Mouse (Mus musculus) heart, postnatal 4 days (tissue): Measurements from ENCODE around the gene Samd4b. TPM values are rescaled to one million over a fixed set of nuclear protein-coding genes. Genes with fewer than 3 reads are reported as not detected.

Experiments
- DNase-seq: peaks from one replicate; pipeline ENCODE4 v3.0.0; 2021
- microRNA-seq, 2 experiments: library from miRNA; unstranded; fragments of <30 nt; microRNA quantifications; one replicate each; pipeline ENCODE4 v1.2.0; 2021 to 2022
- total RNA-seq, 2 experiments: library from RNA; stranded (reverse); gene quantifications; 2 replicates each; pipeline ENCODE4 v1.2.3; 2021

The Samd4b gene
- total RNA-seq, 2 experiments from 2014 or later, result 49.2 to 50.5 TPM

DNA sequence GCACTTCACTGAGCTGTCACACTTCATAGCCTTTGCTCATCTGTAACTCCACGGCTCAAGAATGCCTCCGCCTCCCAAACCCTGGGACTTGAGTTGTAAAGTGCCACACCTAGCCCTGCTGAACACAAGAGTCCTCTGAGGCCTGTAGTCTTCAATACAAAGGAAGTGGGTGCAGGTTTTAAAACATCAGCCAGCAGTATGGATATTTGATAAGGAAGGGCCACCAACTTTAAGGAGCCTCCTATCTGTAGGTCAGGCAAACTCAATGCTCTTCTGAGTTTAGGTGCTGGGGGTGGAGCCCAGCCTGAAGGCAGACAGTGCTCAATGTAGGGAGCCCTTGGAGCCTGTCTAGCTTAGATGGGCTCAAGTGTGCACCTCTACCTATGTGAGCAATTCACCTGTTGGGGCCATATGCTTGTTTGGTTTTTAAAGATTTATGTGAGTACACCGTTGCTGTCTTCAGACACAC is 243.8 kb downstream of the Samd4b start:
- no peak for DNase-seq

DNA sequence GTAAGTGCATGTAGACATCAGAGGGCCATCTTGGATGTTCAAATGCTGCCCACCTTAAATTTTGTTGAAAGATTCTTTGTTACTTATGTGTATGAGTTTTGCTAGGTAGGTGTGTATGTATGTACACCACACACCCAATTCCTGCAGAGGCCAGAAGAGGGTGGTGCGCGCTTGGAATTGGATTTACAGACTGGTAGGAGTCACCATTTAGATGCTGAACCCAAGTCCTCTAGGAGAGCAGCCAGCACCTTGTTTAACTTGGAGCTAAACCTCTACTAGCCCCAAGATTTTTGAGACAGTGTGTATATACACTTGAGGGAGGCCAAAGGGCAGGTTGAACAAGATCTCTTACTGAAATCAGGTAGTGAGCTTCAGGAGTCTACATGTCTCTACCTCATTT is 244.7 kb downstream of the Samd4b start:
- no peak for DNase-seq

DNA sequence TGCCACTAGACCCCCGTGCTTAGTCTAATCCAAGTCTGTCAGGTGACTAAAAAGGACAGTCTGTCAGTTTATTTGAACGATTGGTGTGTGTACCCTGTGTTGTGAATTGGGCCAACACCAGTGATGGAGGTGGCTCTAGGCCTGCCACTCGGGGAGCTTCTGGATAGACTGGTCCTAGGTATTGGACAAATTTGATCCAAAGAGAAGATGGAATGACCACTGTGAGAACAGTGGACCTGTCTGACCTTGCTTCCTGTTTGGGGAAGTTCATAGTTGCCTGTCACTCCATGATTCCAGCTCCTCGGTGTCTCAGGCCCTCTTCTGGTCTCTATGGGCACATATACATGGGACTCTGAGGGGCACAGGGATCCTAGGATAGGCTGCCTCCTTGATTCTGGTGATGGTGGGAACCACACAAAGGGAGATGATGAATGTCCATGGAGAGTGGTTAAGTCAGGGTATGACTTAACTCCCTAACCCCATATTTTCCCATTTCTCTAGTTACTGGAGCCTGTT is 246.2 kb downstream of the Samd4b start:
- DNase-seq, result no peak

DNA sequence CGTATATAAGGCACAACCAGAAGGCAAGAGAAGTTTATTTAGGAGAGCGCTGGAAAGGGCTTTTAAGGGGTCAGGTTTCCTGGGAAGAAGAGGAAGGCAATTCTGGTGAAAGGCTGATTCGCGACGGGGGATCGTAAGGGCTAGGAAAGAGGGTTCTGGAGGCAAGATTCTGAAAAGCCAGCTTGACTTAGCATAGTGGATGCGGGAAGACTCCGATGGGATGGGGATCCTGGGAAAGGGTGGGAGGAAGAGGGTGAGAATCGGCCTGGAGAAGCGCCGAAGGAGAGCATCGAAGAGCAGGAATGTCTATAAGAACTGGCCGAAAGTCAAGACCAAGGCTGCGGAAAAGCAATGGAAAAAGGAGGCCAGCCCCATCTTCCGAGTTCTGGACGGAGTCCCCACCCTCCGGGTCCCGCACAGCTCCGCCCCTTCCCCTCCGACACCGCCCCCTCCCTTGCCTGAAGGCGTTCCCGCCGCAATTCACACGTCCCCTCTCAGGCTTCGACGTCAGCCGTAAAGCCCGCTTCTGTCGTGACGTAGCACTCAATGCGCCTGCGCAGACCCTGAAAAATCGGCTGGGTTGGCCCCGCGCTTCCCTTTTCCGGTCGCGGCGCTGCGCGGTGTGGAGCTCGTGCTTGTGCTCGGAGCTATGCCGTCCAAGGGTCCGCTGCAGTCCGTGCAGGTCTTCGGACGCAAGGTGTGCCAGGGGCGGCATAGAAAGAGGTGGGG is 247.6 kb downstream of the Samd4b start, which contains the start of gene Rps16:
TSS of gene Rps16 (plus strand) at position 498 of the 729 bp plus-strand sequence.
- DNase-seq, result peak; percentile 100

Small RNA genes within 50 kb of the gene (microRNA-seq; reads per million reads assigned to microRNA genes)
- 0 to 1.0 reads per million in 2 experiments for gene Mir7049

Other genes starting within 250 kb of the Samd4b start
- 1,000 to 10,000 TPM in 1 of 2 experiments, 100 to 1,000 TPM in 1; 972 to 1,025 TPM for gene Rps16, start 247.5 kb downstream of the Samd4b start, total RNA-seq
- gene Plekhg2, start 225.5 kb downstream of the Samd4b start, total RNA-seq, result 10 to 100 TPM; 42.1 to 42.9 TPM
- 10 to 100 TPM; 12.7 to 12.9 TPM for gene Zfp36, start 217.9 kb downstream of the Samd4b start, total RNA-seq
- gene Med29, start 205.4 kb downstream of the Samd4b start, total RNA-seq, result 10 to 100 TPM; 22.9 to 24.5 TPM
- 10 to 100 TPM; 50.1 to 53.5 TPM for gene Paf1, start 205.2 kb downstream of the Samd4b start, total RNA-seq
- gene Gmfg, start 160.7 kb downstream of the Samd4b start, total RNA-seq, result 1 to 10 TPM; 7.1 to 7.5 TPM
- 1 to 10 TPM; 2.5 to 3.3 TPM for gene Lrfn1, start 146.2 kb downstream of the Samd4b start, total RNA-seq
- not detected for gene Ifnl2, start 87.7 kb downstream of the Samd4b start, total RNA-seq
- gene Ifnl3, start 75.3 kb downstream of the Samd4b start, total RNA-seq, result not detected
- gene Sycn, start 57.3 kb downstream of the Samd4b start, total RNA-seq, result not detected
- gene Nccrp1, start 50.9 kb downstream of the Samd4b start, total RNA-seq, result not detected
- 10 to 100 TPM; 21.6 to 22.1 TPM for gene Pak4, start within 50 bp of the Samd4b start, total RNA-seq
- not detected for gene Acp7, start 33.2 kb upstream of the Samd4b start, total RNA-seq
- 1 to 10 TPM; 2.2 TPM for gene Fbxo27, start 94.7 kb upstream of the Samd4b start, total RNA-seq
- gene Fbxo17, start 118.7 kb upstream of the Samd4b start, total RNA-seq, result 1 to 10 TPM; 2.6 to 4.2 TPM
- gene Mrps12, start 143.7 kb upstream of the Samd4b start, total RNA-seq, result 10 to 100 TPM; 44.5 to 45.9 TPM
- gene Sars2, start 143.8 kb upstream of the Samd4b start, total RNA-seq, result 10 to 100 TPM; 19.3 to 19.9 TPM
- not detected for gene Ccer2, start 158.0 kb upstream of the Samd4b start, total RNA-seq
- gene Sirt2, start 168.6 kb upstream of the Samd4b start, total RNA-seq, result 10 to 100 TPM; 56.4 to 58.3 TPM
- gene Nfkbib, start 169.4 kb upstream of the Samd4b start, total RNA-seq, result 10 to 100 TPM; 14.4 to 14.5 TPM
- 1 to 10 TPM; 1.1 to 1.8 TPM for gene Rinl, start 190.8 kb upstream of the Samd4b start, total RNA-seq
- gene Hnrnpl, start 210.4 kb upstream of the Samd4b start, total RNA-seq, result 100 to 1,000 TPM; 549 to 557 TPM
- 100 to 1,000 TPM; 647 to 783 TPM for gene Ech1, start 227.1 kb upstream of the Samd4b start, total RNA-seq
- gene Lgals4, start 235.7 kb upstream of the Samd4b start, total RNA-seq, result 10 to 100 TPM; 17.8 to 20.8 TPM